Mouse (Mus musculus): ENCODE measurements around the gene Plac9a.

The Plac9a gene

GRCm38 (mm10) chr14:25839791-25840190, 63.1 kb downstream of the Plac9a start:
- DNase-seq (ENCODE audit: low read depth, low spot score) = no peak

GRCm38 (mm10) chr14:25838411-25838810, 64.5 kb downstream of the Plac9a start:
- no peak for DNase-seq (ENCODE audit: low read depth, low spot score)
